Mouse (Mus musculus): ENCODE data around the gene Slc5a4b. TPM values are rescaled to one million over a fixed set of nuclear protein-coding genes. Genes with fewer than 3 reads are reported as not detected.
"Not testable (repeated sequence)": the region's sequence is repeated elsewhere in the genome, so short reads cannot be mapped to it uniquely, and the experiment has no call there.

Slc5a4b gene
- polyA plus RNA-seq (2012; rRNA removed), result not detected in 2 replicates

- DNase-seq (ENCODE audit: low read depth), result no peak
Measured at GRCm38 (mm10) chr10:76110861-76111260, at the start of gene Slc5a4b. Gene Slc5a4b (minus strand): TSS chr10:76110961.

DNA sequence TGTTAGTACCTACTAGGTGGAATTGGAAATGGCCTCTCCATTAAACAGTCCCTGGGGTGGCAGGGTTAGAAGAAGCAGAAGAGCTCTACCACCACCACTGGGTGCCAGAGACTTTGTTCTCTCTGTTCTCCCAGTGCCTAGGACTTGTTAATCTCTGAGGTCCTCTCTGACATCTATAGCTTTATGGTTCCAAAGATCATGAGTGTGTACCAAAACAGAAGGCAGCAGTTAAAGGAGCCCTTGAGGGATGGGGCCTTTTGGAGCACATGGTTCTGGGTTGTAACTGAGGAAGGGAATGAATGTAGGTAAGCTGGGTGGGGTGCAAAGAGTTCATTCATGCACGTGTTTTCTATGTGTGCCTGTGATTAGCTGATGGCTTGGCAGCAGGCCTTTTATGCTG, 47.2 kb upstream of the Slc5a4b start:
- DNase-seq (ENCODE audit: low read depth), result no peak

DNA sequence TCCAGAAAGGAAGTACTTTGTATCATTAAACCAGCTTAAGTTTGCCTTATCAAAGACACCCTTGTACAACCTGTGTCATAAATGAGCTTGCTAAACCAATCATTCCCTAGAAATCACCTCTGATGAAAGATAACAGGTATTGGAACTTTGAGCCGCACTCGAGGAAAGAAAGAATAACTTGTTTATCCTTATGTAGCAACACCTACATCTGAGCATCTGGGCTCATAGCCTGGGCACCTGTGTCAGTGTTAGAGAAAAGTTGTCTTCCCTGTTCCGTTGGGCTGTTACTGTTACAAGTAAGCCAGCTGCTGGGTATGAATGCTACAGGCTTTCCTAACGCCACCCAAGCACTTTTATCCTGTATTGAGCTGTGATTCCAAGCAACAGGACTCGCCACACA, 46.8 kb upstream of the Slc5a4b start:
- DNase-seq (ENCODE audit: low read depth), result no peak

DNA sequence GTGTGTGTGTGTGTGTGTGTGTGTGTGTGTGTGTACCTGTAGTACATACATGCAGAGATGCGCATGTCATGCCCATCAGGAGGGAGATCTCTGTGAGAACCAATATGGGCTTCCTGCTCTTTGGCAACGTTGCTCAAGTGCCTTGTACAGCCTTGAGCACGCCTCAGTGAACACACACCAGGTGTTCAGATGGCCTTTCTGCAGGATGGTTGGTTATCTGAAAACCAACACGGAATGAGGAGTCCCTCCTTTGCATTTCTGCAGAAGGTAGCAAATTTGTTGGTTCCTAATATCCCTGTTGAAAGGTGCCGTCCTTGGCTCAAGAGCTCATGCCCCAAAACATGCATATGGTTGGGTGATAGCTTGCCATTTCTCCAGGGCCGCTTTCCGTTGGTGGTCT, 45.1 kb upstream of the Slc5a4b start:
- no peak for DNase-seq (ENCODE audit: low read depth)

DNA sequence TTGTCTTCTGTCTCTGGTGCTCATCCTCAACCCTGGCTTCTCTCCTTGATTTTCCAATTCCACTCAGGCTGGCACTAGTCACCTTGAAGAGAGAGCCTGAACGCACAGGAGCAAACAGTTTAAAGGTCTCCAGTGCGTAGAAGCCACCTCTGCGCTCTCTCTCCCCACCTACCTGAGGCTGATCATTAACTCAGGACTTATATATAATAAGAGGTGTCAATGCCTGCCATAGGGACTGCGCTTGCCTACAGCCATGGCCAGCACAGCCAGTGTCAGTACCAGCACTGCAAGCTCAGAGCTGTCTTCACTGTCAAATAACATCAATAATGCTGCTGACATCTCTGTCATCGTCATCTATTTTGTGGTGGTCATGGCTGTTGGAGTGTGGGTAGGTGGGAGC, 36.5 kb upstream of the Slc5a4b start, which contains the start of gene Slc5a4a:
TSS of gene Slc5a4a (plus strand) at position 174 of the 400 bp plus-strand sequence.
- DNase-seq (ENCODE audit: low read depth), result no peak

GRCm38 (mm10) chr10:76146846-76147245, 36.1 kb upstream of the Slc5a4b start:
- DNase-seq (ENCODE audit: low read depth), result no peak

GRCm38 (mm10) chr10:76136318-76136717, 25.6 kb upstream of the Slc5a4b start:
- no peak for DNase-seq (ENCODE audit: low read depth)

GRCm38 (mm10) chr10:76132506-76132905, 21.7 kb upstream of the Slc5a4b start:
- no peak for DNase-seq (ENCODE audit: low read depth)

GRCm38 (mm10) chr10:76121495-76121894, 10.7 kb upstream of the Slc5a4b start:
- DNase-seq (ENCODE audit: low read depth), result no peak

DNA sequence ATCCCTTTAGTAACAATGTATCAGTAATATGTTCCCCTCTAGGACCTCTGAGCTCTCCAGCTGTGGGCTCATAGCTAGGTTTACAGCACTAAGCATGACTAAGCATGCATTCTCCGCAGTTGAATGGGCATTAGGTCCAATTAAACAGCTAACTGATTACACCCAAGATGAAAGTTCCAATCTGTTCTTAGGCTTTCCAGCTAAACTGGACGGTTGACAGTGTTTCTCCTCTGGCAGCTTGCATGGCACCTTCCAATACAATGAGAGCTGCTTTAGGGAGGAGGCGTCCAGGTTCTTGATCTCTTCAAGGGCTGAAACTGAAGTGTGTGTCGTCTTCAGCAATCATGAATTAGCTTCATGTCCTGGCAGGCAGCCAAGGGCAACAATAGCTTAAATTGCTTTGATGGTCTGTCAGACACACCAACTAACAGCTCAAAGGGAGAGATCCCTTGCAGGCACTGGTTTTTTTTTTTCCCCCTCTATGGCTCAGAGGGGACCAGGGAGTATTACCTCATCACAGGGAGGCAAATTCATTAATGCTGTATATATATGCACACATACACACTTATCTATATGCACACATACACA, 9.5 kb upstream of the Slc5a4b start:
- no peak for DNase-seq (ENCODE audit: low read depth)

GRCm38 (mm10) chr10:76118741-76119140, 8.0 kb upstream of the Slc5a4b start:
- DNase-seq (ENCODE audit: low read depth), result no peak

DNA sequence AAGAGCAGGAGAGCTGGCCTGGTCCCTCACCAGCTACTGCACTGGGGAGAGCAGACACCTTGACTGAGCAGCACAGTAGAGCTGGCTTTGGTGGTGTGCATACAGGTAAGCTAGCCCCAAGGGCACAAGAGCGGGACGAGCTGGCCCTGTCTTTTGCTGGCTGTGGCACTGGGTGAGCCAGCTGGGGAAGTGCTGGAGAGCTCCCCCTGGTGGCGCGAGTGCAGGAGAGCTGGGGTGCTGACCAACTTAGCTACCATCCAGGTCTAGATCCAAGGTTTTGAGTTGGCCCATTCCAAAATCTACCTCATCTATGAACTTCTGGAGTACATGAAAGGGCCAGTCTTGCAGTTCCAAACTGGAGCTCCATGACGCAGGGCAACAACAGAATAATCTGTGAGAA, 7.2 kb upstream of the Slc5a4b start:
- DNase-seq (ENCODE audit: low read depth), result no peak

- no peak for DNase-seq (ENCODE audit: low read depth)
Measured at GRCm38 (mm10) chr10:76097368-76097767, 13.4 kb downstream of the Slc5a4b start.

DNA sequence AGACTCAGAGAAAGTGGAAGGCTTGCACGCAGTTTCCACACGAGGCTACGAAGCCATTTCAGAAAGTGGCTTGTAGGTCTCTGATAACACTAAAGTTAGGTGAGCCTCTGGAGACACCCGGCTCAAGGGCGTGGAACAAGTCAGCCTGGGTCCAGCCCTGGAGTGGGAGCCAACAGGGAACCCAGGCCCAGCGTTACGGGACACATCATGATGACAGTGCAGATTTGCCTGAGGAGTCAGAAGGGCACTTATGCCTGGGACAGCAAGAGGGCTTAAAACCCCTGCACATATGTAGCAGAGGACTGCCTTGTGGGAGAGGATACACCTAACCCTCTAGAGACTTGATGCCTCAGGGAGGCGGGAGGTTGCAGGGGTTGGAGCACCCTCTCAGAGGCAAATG, 14.2 kb downstream of the Slc5a4b start:
- no peak for DNase-seq (ENCODE audit: low read depth)

DNA sequence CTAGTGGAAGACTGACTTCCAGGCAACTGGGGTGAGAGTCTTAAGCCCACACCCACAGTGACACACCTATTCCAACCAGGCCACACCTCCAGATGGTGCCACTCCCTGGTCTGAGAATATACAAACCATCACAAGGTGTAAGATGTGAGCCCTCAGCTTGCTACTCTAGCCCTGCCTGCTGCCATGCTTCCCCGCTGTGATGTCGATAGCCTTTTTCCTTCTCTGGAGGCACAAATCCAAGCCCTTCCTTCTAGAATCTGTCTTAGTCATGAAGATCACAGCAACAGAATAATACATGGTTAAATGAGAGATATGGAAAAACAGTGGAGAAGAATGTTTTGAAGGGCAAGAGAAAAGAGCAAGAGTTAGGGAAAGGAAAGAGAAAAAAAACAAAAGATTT, 33.8 kb downstream of the Slc5a4b start:
- not testable (repeated sequence) for DNase-seq (ENCODE audit: low read depth)

DNA sequence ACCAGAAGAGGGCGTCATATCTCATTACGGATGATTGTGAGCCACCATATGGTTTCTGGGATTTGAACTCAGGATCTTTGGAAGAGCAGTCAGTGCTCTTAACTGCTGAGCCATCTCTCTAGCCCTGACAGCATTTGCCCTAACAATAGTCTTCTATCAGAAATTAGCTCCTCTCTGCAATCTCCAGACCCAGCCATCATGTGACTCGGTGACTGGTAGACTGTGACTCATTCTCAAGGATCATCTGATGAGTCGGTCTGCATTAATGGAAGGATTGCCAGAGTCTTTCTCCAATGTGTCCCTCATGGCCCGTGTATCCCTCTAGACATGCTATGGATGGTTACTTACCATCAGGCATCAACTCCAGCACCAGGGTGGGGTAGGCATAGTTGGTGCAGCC, 38.7 kb downstream of the Slc5a4b start:
- not testable (repeated sequence) for DNase-seq (ENCODE audit: low read depth)

DNA sequence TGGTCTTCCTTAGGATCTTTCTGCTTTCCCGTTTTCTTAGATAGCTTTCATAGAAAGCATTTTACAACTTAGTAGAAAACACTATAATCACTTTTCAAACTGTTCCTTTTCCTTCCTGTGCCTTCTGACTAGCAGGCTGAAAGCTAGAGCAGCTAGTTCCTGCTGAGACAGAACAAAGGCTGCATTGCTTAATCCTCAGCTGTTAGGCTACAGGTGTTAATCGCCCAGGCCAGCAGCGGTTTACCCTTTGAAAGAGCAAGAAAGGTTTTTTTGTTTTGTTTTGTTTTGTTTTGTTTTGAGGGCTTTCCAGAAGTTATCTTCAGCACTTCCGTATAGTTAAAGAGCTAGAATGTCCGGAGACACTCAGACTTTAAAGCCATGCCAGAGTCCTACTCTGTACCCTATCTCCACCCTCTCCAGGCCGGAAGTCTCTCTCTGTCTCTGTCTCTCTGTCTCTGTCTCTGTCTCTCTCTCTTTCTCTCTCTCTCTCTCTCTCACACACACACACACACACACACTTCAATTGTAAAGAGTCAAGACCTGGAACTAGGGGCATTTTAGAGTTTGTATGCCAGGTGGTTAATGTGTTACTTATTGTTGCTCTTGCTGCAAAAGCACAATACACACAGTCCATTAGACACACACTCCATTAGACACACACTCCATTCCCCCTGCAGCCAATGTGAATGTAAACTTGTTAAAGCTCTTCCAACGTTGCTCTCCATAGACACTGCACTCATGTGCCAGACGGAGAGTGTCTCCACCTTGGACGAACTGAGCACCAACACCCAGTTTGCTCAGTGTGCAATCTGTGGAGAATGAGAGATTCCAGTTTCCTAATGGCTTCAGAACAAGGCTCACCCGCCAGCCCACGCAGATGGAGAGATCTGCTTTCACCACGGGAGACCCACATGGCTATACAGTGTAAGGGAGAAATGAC, 42.8 kb downstream of the Slc5a4b start:
- DNase-seq (ENCODE audit: low read depth), result no peak

GRCm38 (mm10) chr10:76062439-76062838, 48.3 kb downstream of the Slc5a4b start:
- DNase-seq (ENCODE audit: low read depth), result no peak

GRCm38 (mm10) chr10:76051860-76052259, 58.9 kb downstream of the Slc5a4b start:
- DNase-seq (ENCODE audit: low read depth), result no peak

DNA sequence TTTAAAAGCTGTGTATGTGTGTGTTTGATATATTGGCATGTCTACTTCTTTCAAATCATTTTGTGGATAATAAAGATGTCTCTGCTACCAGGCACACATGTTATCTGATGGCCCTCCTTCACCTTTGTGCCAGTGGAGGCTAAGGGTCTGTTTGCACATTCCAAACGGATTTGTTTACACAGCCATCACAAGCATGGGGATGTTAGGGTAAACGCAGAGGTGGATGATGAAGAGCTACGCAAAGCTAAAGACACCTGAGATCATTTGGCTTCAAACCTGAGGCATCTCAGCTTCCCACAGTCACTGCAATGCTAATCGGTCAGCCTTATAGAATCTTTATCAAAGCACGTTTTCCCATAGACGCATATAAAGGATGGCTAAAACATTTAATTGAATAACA, 61.8 kb downstream of the Slc5a4b start:
- no peak for DNase-seq (ENCODE audit: low read depth)

DNA sequence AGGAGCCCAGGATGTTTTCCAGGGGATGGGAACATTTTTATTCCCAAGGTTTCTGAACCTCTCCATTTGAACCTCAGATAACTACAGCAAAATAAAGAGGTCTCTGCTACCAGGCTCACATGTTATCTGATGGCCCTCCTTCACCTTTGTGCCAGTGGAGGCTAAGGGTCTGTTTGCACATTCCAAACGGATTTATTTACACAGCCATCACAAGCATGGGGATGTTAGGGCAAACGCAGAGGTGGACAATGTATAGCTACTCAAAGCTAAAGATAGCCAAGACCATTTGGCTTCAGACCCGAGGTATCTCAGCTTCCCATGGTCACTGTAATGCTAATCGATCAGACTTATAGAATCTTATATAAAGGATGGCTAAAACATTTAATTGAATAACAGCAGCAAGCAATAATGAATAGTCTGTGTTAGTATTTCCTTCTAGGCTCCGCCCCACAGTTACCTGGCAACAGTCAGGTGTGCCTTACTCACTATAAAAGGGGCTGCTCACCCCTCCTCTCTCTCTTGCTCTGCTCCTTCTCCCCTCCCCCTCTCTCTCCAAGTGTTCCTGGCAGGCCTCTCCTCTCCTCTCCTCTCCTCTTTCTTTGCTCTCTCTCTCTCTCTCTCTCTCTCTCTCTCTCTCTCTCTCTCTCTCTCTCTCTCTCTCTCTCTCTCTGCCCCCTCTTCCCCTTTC, 63.4 kb downstream of the Slc5a4b start:
- DNase-seq (ENCODE audit: low read depth), result no peak

- DNase-seq (ENCODE audit: low read depth), result no peak
Measured at GRCm38 (mm10) chr10:76046754-76047153, 64.0 kb downstream of the Slc5a4b start.

DNA sequence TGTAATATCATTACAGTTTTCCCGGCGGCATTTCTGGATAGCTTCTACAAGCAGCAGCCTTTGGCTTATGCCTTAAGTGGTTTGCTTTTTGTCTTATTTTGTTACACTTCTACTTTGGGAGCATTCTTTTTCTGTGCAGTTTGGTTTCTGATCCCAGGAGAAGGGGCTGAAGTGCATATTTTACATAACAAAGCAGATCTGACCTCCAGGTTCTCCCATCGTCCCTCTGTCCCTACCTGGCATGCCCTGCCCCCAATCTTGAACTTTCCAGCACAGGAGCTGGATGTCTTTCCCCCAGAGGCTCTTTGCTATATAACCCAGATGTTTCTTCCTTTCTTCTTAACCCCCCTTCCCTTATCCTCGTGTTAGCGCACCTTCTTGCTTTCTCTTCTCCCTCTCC, 65.4 kb downstream of the Slc5a4b start:
- no peak for DNase-seq (ENCODE audit: low read depth)

Measured in gonadal fat pad, adult 2 months (tissue).